Mouse (Mus musculus) midbrain, postnatal 0 days (tissue): ENCODE results near the gene Dnaja3. TPM values are rescaled to one million over a fixed set of nuclear protein-coding genes. Genes with fewer than 3 reads are reported as not detected.

ENCODE experiments used
- ATAC-seq: fragments of 200-750 bp; cut with Nextera tagmentation; 2 replicates; pipeline ENCODE4 v1.8.0; 2017; ENCODE audit warnings: moderate number of reproducible peaks, mild to moderate bottlenecking, moderate TSS enrichment, moderate library complexity; ENCODE audit not compliant: low FRiP score
- DNase-seq: peaks from one replicate; pipeline ENCODE4 v3.0.0-alpha.2; 2015; ENCODE audit warnings: low spot score
- H3K27ac ChIP-seq: fragments of 300-500 bp; sonication (generic); 2 replicates; pipeline ENCODE4 v1.5.1; 2014; ENCODE audit warnings: low read depth, mild to moderate bottlenecking, low read length, mixed read lengths
- H3K27me3 ChIP-seq: fragments of 300-500 bp; sonication (generic); 2 replicates; pipeline ENCODE4 v1.6.1; 2014; ENCODE audit warnings: low read length, control low read depth, mixed read lengths; ENCODE audit not compliant: insufficient read depth
- H3K36me3 ChIP-seq: fragments of 300-500 bp; sonication (generic); 2 replicates; pipeline ENCODE4 v1.6.1; 2014; ENCODE audit warnings: low read length, control low read depth, mixed read lengths; ENCODE audit not compliant: insufficient read depth
- H3K4me1 ChIP-seq: fragments of 300-500 bp; sonication (generic); 2 replicates; pipeline ENCODE4 v1.6.1; 2014; ENCODE audit warnings: mild to moderate bottlenecking, control low read depth, antibody characterized with exemption, low read length, mixed read lengths; ENCODE audit not compliant: insufficient read depth
- H3K4me2 ChIP-seq: fragments of 300-500 bp; sonication (generic); 2 replicates; pipeline ENCODE4 v1.6.1; 2014; ENCODE audit warnings: low read depth, mild to moderate bottlenecking, low read length, mixed read lengths; ENCODE audit not compliant: poor library complexity, severe bottlenecking
- H3K4me3 ChIP-seq: fragments of 300-500 bp; sonication (generic); 2 replicates; pipeline ENCODE4 v1.5.1; 2014; ENCODE audit warnings: low read depth, mild to moderate bottlenecking, low read length, moderate library complexity
- H3K9ac ChIP-seq: fragments of 300-500 bp; sonication (generic); replicated peaks from 2 replicates; pipeline ENCODE4 v1.6.1; 2014; ENCODE audit warnings: mild to moderate bottlenecking, low read length, moderate library complexity, mixed read lengths; ENCODE audit not compliant: poor library complexity, severe bottlenecking
- H3K9me3 ChIP-seq: fragments of 300-500 bp; sonication (generic); 2 replicates; pipeline ENCODE4 v1.6.1; 2016; ENCODE audit warnings: low read length, control low read depth
- CTCF ChIP-seq: IDR thresholded peaks from 2 replicates; pipeline ENCODE4 v1.5.1; 2016; ENCODE audit warnings: antibody characterized with exemption, mild to moderate bottlenecking
- WGBS: fragments of 180-500 bp; shearing (Covaris S2); extraction: QIAGEN DNeasy Blood & Tissue Kit; methylation state at CpG from one replicate; pipeline ENCODE4 v1.1.7; 2014; 5-methylcytosine and 5-hydroxymethylcytosine counted together
- polyA plus RNA-seq: library from polyadenylated mRNA; unstranded; fragments of >200 nt; fragmentation: Nextera tagmentation; extraction: Ambion mirVana; gene quantifications from 2 replicates; pipeline ENCODE4 v1.2.1, GENCODE M21; 2015
- total RNA-seq: library from RNA; depleted of rRNA; stranded (reverse); fragments of >200 nt; gene quantifications from 2 replicates; pipeline ENCODE4 v1.2.3, GENCODE M21; 2014; rRNA removed

Gene Dnaja3
- total RNA-seq: 62.1 and 65.5 TPM in 2 replicates
- polyA plus RNA-seq: 54.1 and 57.0 TPM in 2 replicates

- H3K9ac ChIP-seq: peak within 1 kb of the TSS; percentile 55
- H3K4me1 ChIP-seq: 0 out of 2 replicates have a peak, but pooled peaks cover 9% of the 10 kb centered on the region
- H3K27me3 ChIP-seq: no peaks in the 10 kb centered on the region; the same call in 1 of the 2 replicates
- 0 out of 2 replicates have a peak within 1 kb of the TSS, but pooled peaks have one; percentile 12 for H3K27ac ChIP-seq
- peaks cover 6% of the 10 kb centered on the region for H3K36me3 ChIP-seq
- H3K4me2 ChIP-seq: peak within 1 kb of the TSS; percentile 55
- ATAC-seq: peak; percentile 80
- no peaks in the 10 kb centered on the region for H3K9me3 ChIP-seq
- TF ChIP-seq CTCF: no peak
- peak within 1 kb of the TSS; percentile 37 for H3K4me3 ChIP-seq
- peak; percentile 84 for DNase-seq
- WGBS: 3% methylated on average over 22 of the region's 22 CpGs
Measured at GRCm38 (mm10) chr16:4639831-4640237, at the start of gene Dnaja3, which contains the start of gene Vasn. Dnaja3 (plus strand) TSS chr16:4639989. Vasn (plus strand) TSS chr16:4639941.

GRCm38 (mm10) chr16:4590236-4590635, 49.6 kb upstream of the Dnaja3 start:
- Histone ChIP-seq H3K36me3 (no peaks in the 10 kb centered on the region; the same call in 1 of the 2 replicates), H3K4me2 (no peak overlapping the region), H3K27me3 (no peaks in the 10 kb centered on the region), H3K4me3 (no peak overlapping the region), H3K9ac (no peak overlapping the region), H3K4me1 (no peaks in the 10 kb centered on the region), H3K27ac (no peak overlapping the region), H3K9me3 (no peaks in the 10 kb centered on the region)
- 97% methylated on average over 9 of the region's 9 CpGs for WGBS
- ATAC-seq (no peak), DNase-seq (no peak)
- no peak for TF ChIP-seq CTCF

- H3K4me2 ChIP-seq: peak overlapping the region; percentile 92
- H3K9ac ChIP-seq: peak overlapping the region; percentile 90
- WGBS: 10% methylated on average over 32 of the region's 32 CpGs
- no peaks in the 10 kb centered on the region for H3K27me3 ChIP-seq
- H3K4me1 ChIP-seq: peaks cover 15% of the 10 kb centered on the region; the same call in 1 of the 2 replicates
- H3K4me3 ChIP-seq: peak overlapping the region; percentile 83
- peak; percentile 79 for TF ChIP-seq CTCF
- peak overlapping the region; percentile 88; the same call in 1 of the 2 replicates for H3K27ac ChIP-seq
- H3K36me3 ChIP-seq: no peaks in the 10 kb centered on the region; the same call in 1 of the 2 replicates
- no peaks in the 10 kb centered on the region for H3K9me3 ChIP-seq
- DNase-seq (peak; percentile 84), ATAC-seq (0 out of 2 replicates have a peak, but pooled peaks have one; percentile 5)
Measured at GRCm38 (mm10) chr16:4592909-4593875, 46.6 kb upstream of the Dnaja3 start.

GRCm38 (mm10) chr16:4593971-4594813, 45.6 kb upstream of the Dnaja3 start, which contains the start of gene Glis2:
Glis2 (plus strand) TSS chr16:4594713.
- no peaks in the 10 kb centered on the region for H3K9me3 ChIP-seq
- peak within 1 kb of the TSS; percentile 88 for H3K27ac ChIP-seq
- DNase-seq (peak; percentile 93), ATAC-seq (peak; percentile 86)
- H3K4me3 ChIP-seq: peak within 1 kb of the TSS; percentile 83
- peaks cover 15% of the 10 kb centered on the region; the same call in 1 of the 2 replicates for H3K4me1 ChIP-seq
- H3K36me3 ChIP-seq: no peaks in the 10 kb centered on the region; the same call in 1 of the 2 replicates
- no peaks in the 10 kb centered on the region for H3K27me3 ChIP-seq
- H3K9ac ChIP-seq: peak within 1 kb of the TSS; percentile 90
- WGBS: under 1% methylated on average over 26 of the region's 74 CpGs
- TF ChIP-seq CTCF: no peak
- peak within 1 kb of the TSS; percentile 92 for H3K4me2 ChIP-seq

- H3K27ac ChIP-seq: peak overlapping the region; percentile 88
- 1% methylated on average over 28 of the region's 52 CpGs for WGBS
- H3K9ac ChIP-seq: peak overlapping the region; percentile 90
- TF ChIP-seq CTCF: no peak
- peak overlapping the region; percentile 83 for H3K4me3 ChIP-seq
- peaks cover 15% of the 10 kb centered on the region; the same call in 1 of the 2 replicates for H3K4me1 ChIP-seq
- peak; percentile 37 for DNase-seq
- H3K27me3 ChIP-seq: no peaks in the 10 kb centered on the region
- ATAC-seq: peak; percentile 35
- peak overlapping the region; percentile 92 for H3K4me2 ChIP-seq
- no peaks in the 10 kb centered on the region for H3K9me3 ChIP-seq
- no peaks in the 10 kb centered on the region; the same call in 1 of the 2 replicates for H3K36me3 ChIP-seq
Measured at GRCm38 (mm10) chr16:4594814-4595526, 44.8 kb upstream of the Dnaja3 start.
